10 mouse cellular contexts compared by ENCODE assay signal in the genomic region with DNA sequence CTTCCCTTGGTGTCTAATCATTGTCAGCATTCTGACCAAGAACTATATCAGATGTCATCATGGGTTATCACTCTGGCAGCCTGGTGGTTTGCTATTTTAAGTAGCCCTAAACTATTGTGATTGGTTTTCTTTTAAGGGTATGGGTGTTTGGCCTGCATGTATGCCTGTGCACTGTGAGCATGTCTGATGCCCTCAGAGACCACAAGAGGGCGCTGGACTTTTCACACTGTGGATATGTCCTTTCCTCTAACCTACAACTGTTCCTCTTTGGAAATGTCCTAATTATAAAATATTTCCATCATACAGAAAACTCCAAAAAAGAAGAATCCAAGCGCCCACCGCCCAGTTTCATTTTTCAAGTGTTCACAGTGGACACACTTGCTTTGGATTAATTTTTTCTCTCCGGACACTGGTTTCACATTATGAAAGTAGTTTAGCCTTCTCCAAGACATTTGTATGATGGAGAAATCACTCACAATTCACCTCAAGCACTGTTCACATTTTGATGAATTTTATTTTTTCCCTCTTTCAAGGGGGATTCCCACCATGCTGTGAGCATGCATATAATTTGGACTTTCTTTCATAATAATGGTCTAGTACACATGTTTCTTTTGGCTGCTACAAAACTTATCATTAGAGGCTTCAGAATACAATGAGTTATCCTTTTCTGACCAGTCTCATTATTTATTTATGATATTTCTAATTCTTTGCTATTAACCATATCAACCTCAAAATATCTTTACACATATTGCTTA. TPM values are rescaled to one million over a fixed set of nuclear protein-coding genes. Genes with fewer than 3 reads are reported as not detected.
DNase-seq lines count a peak whose midpoint lies in the region; ATAC-seq lines count a peak whose summit lies in the region.
"Had no signal": no experiment of that assay in that cellular context is flagged by ENCODE, and none has a peak within 500 bp of the region (broad histone marks: within the 10 kb centered on the region; RNA-seq: fewer than 3 reads in every experiment).

No protein-coding gene starts in this region.

- H3K36me3 ChIP-seq in hindbrain, embryonic 11.5 days (ENCODE audit: control insufficient read depth, insufficient read depth, low read length): no peaks in the 10 kb centered on the region
- no peaks in the 10 kb centered on the region for H3K36me3 ChIP-seq in hindbrain, embryonic 13.5 days
- H3K36me3 ChIP-seq: hindbrain, embryonic 15.5 days had no signal

- H3K9ac ChIP-seq in hindbrain, embryonic 11.5 days (ENCODE audit: low read depth, low read length): no peak overlapping the region
- no peak overlapping the region for H3K9ac ChIP-seq in hindbrain, embryonic 13.5 days
- H3K9ac ChIP-seq: hindbrain, embryonic 15.5 days had no signal

- H3K27ac ChIP-seq in hindbrain, embryonic 11.5 days (ENCODE audit: low read depth, low read length): no peak overlapping the region
- H3K27ac ChIP-seq in hindbrain, embryonic 13.5 days: no peak overlapping the region
- H3K27ac ChIP-seq: hindbrain, embryonic 15.5 days had no signal

- no peaks in the 10 kb centered on the region for H3K4me1 ChIP-seq in hindbrain, embryonic 11.5 days (replicated peaks; ENCODE audit: control insufficient read depth, insufficient read depth, low read length)
- H3K4me1 ChIP-seq in hindbrain, embryonic 13.5 days (replicated peaks): 0 out of 2 replicates have a peak, but pooled peaks cover 3% of the 10 kb centered on the region
- H3K4me1 ChIP-seq: hindbrain, embryonic 15.5 days had no signal

- H3K9me3 ChIP-seq in hindbrain, embryonic 11.5 days (ENCODE audit: control insufficient read depth, low read length): no peaks in the 10 kb centered on the region
- H3K9me3 ChIP-seq in hindbrain, embryonic 13.5 days: no peaks in the 10 kb centered on the region
- H3K9me3 ChIP-seq: hindbrain, embryonic 15.5 days had no signal

- no peak overlapping the region for H3K4me2 ChIP-seq in hindbrain, embryonic 11.5 days (replicated peaks; ENCODE audit: low read depth, low read length)
- H3K4me2 ChIP-seq in hindbrain, embryonic 13.5 days: no peak overlapping the region
- H3K4me2 ChIP-seq: hindbrain, embryonic 15.5 days had no signal

- H3K27me3 ChIP-seq in hindbrain, embryonic 11.5 days (ENCODE audit: control insufficient read depth, insufficient read depth, low read length): no peaks in the 10 kb centered on the region
- no peaks in the 10 kb centered on the region for H3K27me3 ChIP-seq in hindbrain, embryonic 13.5 days
- H3K27me3 ChIP-seq: hindbrain, embryonic 15.5 days had no signal

- ATAC-seq in hindbrain, embryonic 11.5 days (ENCODE audit: low FRiP score): no peak
- ATAC-seq in hindbrain, embryonic 13.5 days (ENCODE audit: low FRiP score): no peak

- 72% methylated on average over 4 of the region's 4 CpGs for WGBS in hindbrain, embryonic 11.5 days
- WGBS in hindbrain, embryonic 13.5 days: 66% methylated on average over 4 of the region's 4 CpGs

- DNase-seq in hindbrain, embryonic 11.5 days (ENCODE audit: low spot score): peak; percentile 53
- peak; percentile 8 to 13 for DNase-seq in urinary bladder, postnatal 36 days (ENCODE audit: low spot score in 2 of 2)
- no peak for DNase-seq in urinary bladder, adult 18-20 months (ENCODE audit: low spot score in 2 of 2)
- peak; percentile 6 for DNase-seq in embryo, embryonic 9.5 days (ENCODE audit: extremely low spot score)
- DNase-seq in thymus, postnatal 0 days (ENCODE audit: low spot score): peak; percentile 29
- DNase-seq in left cerebral cortex, adult 18-20 months (ENCODE audit: low spot score in 2 of 2): no peak
- no peak for DNase-seq in cerebellum, adult 11 months

- H3K4me3 ChIP-seq in hindbrain, embryonic 11.5 days (ENCODE audit: low read depth, low read length): no peak overlapping the region
- H3K4me3 ChIP-seq in hindbrain, embryonic 13.5 days: no peak overlapping the region
- H3K4me3 ChIP-seq: hindbrain, embryonic 15.5 days; myocyte had no signal

RNA-seq across cellular contexts. Expression of a gene that starts 35.5 kb away (rescaled TPM):
- 8.4 and 10.0 TPM in 2 replicates for polyA plus RNA-seq in hindbrain, embryonic 11.5 days (2014; fragmentation: Nextera tagmentation; extraction: Ambion mirVana)
- 29.2 and 30.4 TPM in 2 replicates for polyA plus RNA-seq in hindbrain, embryonic 13.5 days (2015; fragmentation: Nextera tagmentation; extraction: Ambion mirVana)
- polyA plus RNA-seq in thymus, postnatal 0 days (2015; fragmentation: Nextera tagmentation; extraction: Ambion mirVana): 4.7 and 4.9 TPM in 2 replicates
- 10 to 100 TPM; 27.8 to 28.1 TPM for total RNA-seq in left cerebral cortex, adult 18-20 months (2021)

Comparison
In these comparisons a context has a peak if more than half of its experiments do, and no peak if none do; other contexts are left out.
1. DNase-seq: peak in hindbrain, embryonic 11.5 days (single experiment), urinary bladder, postnatal 36 days (2 of 2), embryo, embryonic 9.5 days (single experiment) and thymus, postnatal 0 days (single experiment); none in urinary bladder, adult 18-20 months (0 of 2), left cerebral cortex, adult 18-20 months (0 of 2) and cerebellum, adult 11 months (single experiment).